Mouse (Mus musculus): ENCODE data around the gene Tmem109. TPM values are rescaled to one million over a fixed set of nuclear protein-coding genes. Genes with fewer than 3 reads are reported as not detected.

Gene Tmem109
- polyA plus RNA-seq, 1 experiment = 59.9 TPM

- Histone ChIP-seq H3K27ac (ENCODE audit: insufficient read depth, low read length) (no peak overlapping the region), H3K4me3 (ENCODE audit: insufficient read depth, low read length) (no peak overlapping the region), H3K4me1 (ENCODE audit: control insufficient read depth, insufficient read depth, low read length) (peaks cover 5% of the 10 kb centered on the region; the same call in 1 of the 2 replicates)
- no peak for TF ChIP-seq CTCF (IDR thresholded peaks at IDR 0.05; ENCODE audit: borderline replicate concordance, insufficient read depth, low read length)
- no peak for TF ChIP-seq POLR2A (IDR thresholded peaks at IDR 0.05; ENCODE audit: low read depth, low read length)
Observed at GRCm38 (mm10) chr19:10914870-10915269, 33.1 kb upstream of the Tmem109 start.

DNA sequence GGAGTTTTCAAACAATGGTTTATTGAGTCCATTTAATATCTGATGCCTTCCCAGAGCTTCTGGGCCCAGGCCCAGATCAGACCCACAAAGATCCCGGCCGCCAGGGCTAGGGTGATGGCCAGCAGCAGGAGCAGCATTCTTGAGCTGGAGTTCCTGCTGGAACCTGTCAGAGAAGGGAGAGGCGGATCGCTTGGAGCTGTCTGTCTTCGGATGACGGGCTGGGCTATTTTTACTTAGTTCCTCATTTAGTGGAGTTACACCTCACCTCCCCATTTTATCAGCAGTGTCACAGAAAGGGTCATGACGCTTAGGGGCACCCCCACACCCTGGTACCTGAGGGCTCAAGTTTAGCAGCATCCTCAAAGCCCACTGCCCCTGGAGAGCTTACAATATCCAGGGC, 32.5 kb upstream of the Tmem109 start:
- H3K4me1 ChIP-seq (ENCODE audit: control insufficient read depth, insufficient read depth, low read length) = peaks cover 5% of the 10 kb centered on the region; the same call in 1 of the 2 replicates

DNA sequence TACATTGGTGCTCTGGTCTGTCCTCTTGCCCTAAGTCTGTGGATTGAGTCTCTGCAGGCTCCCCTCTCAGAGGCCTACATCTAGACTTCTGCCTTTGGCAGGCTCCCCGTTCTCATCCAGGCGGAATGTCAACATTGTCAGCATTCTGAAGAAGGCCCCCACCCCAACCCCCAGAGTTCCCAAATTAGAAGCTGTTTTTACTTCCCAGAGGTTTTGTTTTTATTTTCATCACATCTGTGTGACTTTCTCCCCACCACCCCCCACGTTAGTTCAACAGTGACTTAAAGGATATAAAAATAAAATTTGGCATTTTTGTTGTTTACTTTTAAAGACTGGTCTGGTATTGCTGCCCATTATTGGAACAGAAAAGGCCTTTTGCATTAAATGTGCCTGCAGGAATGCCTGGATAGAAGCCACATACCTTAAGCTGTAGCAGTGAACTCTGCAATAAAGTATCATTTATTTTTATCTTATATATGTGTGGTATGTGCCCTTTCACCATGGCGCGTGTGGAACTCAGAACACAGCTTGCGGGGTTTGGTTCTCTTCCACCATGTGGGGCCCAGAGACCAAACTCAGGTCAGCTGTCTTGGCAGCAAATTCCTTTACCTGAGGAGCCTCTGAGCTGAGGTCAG, 27.4 kb upstream of the Tmem109 start:
- peaks cover 11% of the 10 kb centered on the region for H3K4me1 ChIP-seq (ENCODE audit: control insufficient read depth, insufficient read depth, low read length)
- H3K27ac ChIP-seq (ENCODE audit: insufficient read depth, low read length) = peak overlapping the region; percentile 70
- TF ChIP-seq CTCF (IDR thresholded peaks at IDR 0.05; ENCODE audit: borderline replicate concordance, insufficient read depth, low read length) (no peak), POLR2A (IDR thresholded peaks at IDR 0.05; ENCODE audit: low read depth, low read length) (no peak)
- no peak overlapping the region for H3K4me3 ChIP-seq (ENCODE audit: insufficient read depth, low read length)

More for the DNA sequence above, 32.5 kb upstream of the Tmem109 start:
- H3K27ac ChIP-seq (ENCODE audit: insufficient read depth, low read length) = no peak overlapping the region
- TF ChIP-seq POLR2A (IDR thresholded peaks at IDR 0.05; ENCODE audit: low read depth, low read length) = no peak
- no peak for TF ChIP-seq CTCF (IDR thresholded peaks at IDR 0.05; ENCODE audit: borderline replicate concordance, insufficient read depth, low read length)
- H3K4me3 ChIP-seq (ENCODE audit: insufficient read depth, low read length) = no peak overlapping the region

DNA sequence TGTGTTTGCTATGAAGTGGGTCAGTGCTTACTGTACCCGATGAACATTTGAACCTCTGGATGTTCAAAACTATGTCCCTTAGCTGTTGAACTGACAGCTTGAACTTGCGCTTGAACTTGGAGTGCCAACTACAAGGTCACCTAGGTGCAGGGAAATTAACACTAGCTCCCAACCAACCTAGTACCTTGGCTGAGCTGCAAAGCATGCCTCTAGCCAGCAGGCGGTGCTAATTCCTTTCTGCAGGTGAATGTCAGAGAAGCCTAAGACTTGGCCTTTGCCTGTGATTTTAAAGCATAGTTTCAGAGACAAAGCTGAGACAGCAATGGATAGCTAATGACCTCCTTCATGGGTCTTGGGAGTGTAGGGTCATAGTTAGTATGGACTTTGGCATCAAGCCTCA, 26.1 kb upstream of the Tmem109 start:
- H3K4me3 ChIP-seq (ENCODE audit: insufficient read depth, low read length) = no peak overlapping the region
- peaks cover 11% of the 10 kb centered on the region for H3K4me1 ChIP-seq (ENCODE audit: control insufficient read depth, insufficient read depth, low read length)
- TF ChIP-seq POLR2A (IDR thresholded peaks at IDR 0.05; ENCODE audit: low read depth, low read length) = no peak
- peak; percentile 77 for TF ChIP-seq CTCF (IDR thresholded peaks at IDR 0.05; ENCODE audit: borderline replicate concordance, insufficient read depth, low read length)
- H3K27ac ChIP-seq (ENCODE audit: insufficient read depth, low read length) = peak overlapping the region; percentile 5; the same call in 1 of the 2 replicates

- Histone ChIP-seq H3K4me3 (ENCODE audit: insufficient read depth, low read length) (no peak overlapping the region), H3K4me1 (ENCODE audit: control insufficient read depth, insufficient read depth, low read length) (peaks cover 6% of the 10 kb centered on the region), H3K27ac (ENCODE audit: insufficient read depth, low read length) (no peak overlapping the region)
- TF ChIP-seq CTCF (IDR thresholded peaks at IDR 0.05; ENCODE audit: borderline replicate concordance, insufficient read depth, low read length) (no peak), POLR2A (IDR thresholded peaks at IDR 0.05; ENCODE audit: low read depth, low read length) (no peak)
Observed at GRCm38 (mm10) chr19:10905728-10906000, 23.9 kb upstream of the Tmem109 start.

DNA sequence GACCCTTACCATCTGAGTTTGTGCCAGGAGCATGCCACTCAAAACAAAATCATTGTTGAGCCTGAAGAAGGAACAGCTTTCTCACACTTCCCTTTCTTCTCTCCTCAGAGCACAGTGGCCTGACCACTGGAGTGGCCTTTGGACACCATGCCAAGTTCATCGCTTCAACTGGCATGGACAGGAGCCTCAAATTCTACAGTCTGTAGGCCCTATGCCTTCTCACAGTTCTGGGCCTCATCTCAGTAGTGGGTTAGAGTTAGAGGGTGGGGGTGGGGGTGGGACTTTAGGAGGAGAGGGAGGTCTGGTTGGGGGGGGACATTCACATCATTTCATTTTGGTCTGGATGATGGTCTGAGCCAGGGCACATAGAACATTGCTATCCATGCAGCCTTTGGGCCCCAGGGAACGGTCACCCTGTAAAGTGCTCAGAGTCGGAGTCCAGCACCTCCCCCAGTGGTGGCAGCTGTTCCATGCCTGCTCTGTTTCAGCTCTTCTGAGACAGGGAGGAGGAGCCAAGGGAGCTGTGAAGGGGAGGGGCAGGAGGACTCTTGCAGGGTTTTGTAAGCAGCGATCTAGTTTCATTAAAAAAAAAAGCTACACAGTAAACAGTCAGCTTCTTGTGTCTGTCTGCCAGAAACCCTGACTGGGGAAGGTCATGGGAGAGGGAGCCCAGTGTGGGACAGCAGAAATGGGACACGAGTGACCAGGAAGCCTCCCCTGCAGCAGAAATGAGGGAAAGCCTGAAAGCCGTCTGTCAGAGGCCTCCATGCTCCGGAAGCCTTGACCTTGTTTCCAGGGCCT, 23.3 kb upstream of the Tmem109 start:
- no peak overlapping the region for H3K4me3 ChIP-seq (ENCODE audit: insufficient read depth, low read length)
- TF ChIP-seq POLR2A (IDR thresholded peaks at IDR 0.05; ENCODE audit: low read depth, low read length) (no peak), CTCF (IDR thresholded peaks at IDR 0.05; ENCODE audit: borderline replicate concordance, insufficient read depth, low read length) (no peak)
- H3K4me1 ChIP-seq (ENCODE audit: control insufficient read depth, insufficient read depth, low read length) = peaks cover 6% of the 10 kb centered on the region
- H3K27ac ChIP-seq (ENCODE audit: insufficient read depth, low read length) = no peak overlapping the region

DNA sequence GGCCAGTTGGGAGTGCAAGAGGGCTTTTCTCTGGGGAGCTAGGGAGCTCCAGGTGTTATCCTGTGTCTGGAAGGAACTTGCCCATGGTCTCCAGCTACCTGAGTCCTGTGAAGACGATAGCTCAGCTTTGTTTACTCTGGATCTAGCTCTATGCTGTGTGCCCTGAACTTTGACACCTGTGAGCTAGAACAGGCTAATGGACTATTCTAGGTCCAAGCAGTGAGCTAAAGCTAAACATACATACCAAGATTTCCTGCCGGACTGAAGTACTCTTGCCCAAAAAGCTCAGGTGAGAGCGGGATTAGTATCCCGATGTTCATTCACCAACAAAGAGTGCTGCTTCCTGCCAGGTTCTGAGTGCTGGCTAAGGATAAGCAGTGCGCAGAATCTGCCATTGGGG, 22.7 kb upstream of the Tmem109 start:
- H3K4me3 ChIP-seq (ENCODE audit: insufficient read depth, low read length) = no peak overlapping the region
- no peak for TF ChIP-seq CTCF (IDR thresholded peaks at IDR 0.05; ENCODE audit: borderline replicate concordance, insufficient read depth, low read length)
- H3K27ac ChIP-seq (ENCODE audit: insufficient read depth, low read length) = no peak overlapping the region
- H3K4me1 ChIP-seq (ENCODE audit: control insufficient read depth, insufficient read depth, low read length) = peaks cover 6% of the 10 kb centered on the region

DNA sequence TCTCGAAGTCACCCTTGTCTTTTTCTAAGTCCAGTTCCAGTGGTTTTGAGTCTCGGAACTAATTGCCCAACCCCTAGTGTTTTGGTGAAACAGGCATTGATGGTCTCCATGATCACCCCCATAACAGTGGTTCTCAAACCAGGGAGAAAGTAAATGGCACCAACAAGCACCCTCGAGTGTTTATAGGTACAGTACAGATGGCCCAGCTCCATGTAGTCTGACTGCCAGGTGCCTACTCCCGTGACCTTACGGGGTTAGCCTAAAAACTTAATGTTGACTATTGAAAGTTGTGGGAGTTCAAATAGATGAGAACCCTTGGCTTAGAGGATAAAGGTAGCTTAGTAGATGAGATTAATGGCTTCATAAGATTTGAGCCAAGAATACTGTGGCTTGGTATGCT, 19.2 kb upstream of the Tmem109 start:
- TF ChIP-seq CTCF (IDR thresholded peaks at IDR 0.05; ENCODE audit: borderline replicate concordance, insufficient read depth, low read length) (no peak), POLR2A (IDR thresholded peaks at IDR 0.05; ENCODE audit: low read depth, low read length) (no peak)
- Histone ChIP-seq H3K27ac (ENCODE audit: insufficient read depth, low read length) (no peak overlapping the region), H3K4me1 (ENCODE audit: control insufficient read depth, insufficient read depth, low read length) (peaks cover 5% of the 10 kb centered on the region), H3K4me3 (ENCODE audit: insufficient read depth, low read length) (no peak overlapping the region)

- Histone ChIP-seq H3K4me3 (ENCODE audit: insufficient read depth, low read length) (no peak overlapping the region), H3K27ac (ENCODE audit: insufficient read depth, low read length) (no peak overlapping the region), H3K4me1 (ENCODE audit: control insufficient read depth, insufficient read depth, low read length) (peaks cover 5% of the 10 kb centered on the region)
- no peak for TF ChIP-seq CTCF (IDR thresholded peaks at IDR 0.05; ENCODE audit: borderline replicate concordance, insufficient read depth, low read length)
- no peak for TF ChIP-seq POLR2A (IDR thresholded peaks at IDR 0.05; ENCODE audit: low read depth, low read length)
Observed at GRCm38 (mm10) chr19:10900315-10900714, 18.5 kb upstream of the Tmem109 start.

GRCm38 (mm10) chr19:10897491-10897890, 15.7 kb upstream of the Tmem109 start:
- TF ChIP-seq CTCF (IDR thresholded peaks at IDR 0.05; ENCODE audit: borderline replicate concordance, insufficient read depth, low read length) = no peak
- TF ChIP-seq POLR2A (IDR thresholded peaks at IDR 0.05; ENCODE audit: low read depth, low read length) = no peak
- Histone ChIP-seq H3K4me1 (ENCODE audit: control insufficient read depth, insufficient read depth, low read length) (peaks cover 5% of the 10 kb centered on the region), H3K4me3 (ENCODE audit: insufficient read depth, low read length) (no peak overlapping the region), H3K27ac (ENCODE audit: insufficient read depth, low read length) (no peak overlapping the region)
